Mouse (Mus musculus): Measurements from ENCODE around the gene Ak1. TPM values are rescaled to one million over a fixed set of nuclear protein-coding genes. Genes with fewer than 3 reads are reported as not detected.
A peak's percentile ranks its signal among the peaks of the same experiment; 100 is the strongest.

Gene Ak1
- polyA plus RNA-seq, 1 experiment from 2014 or later = 18.9 TPM

GRCm38 (mm10) chr2:32639632-32640031 is 18.1 kb downstream of the Ak1 start:
- no peak for DNase-seq (ENCODE audit: low spot score)
- H3K4me2 ChIP-seq (ENCODE audit: low read depth, low read length, severe bottlenecking) = no peak overlapping the region
- no peak overlapping the region for H3K27ac ChIP-seq (ENCODE audit: low read depth, low read length)
- no peaks in the 10 kb centered on the region for H3K9me3 ChIP-seq (ENCODE audit: control insufficient read depth, low read length)
- no peak overlapping the region for H3K9ac ChIP-seq (ENCODE audit: low read length)
- no peaks in the 10 kb centered on the region for H3K4me1 ChIP-seq (replicated peaks; ENCODE audit: control insufficient read depth, insufficient read depth, low read length)
- ATAC-seq (replicated peaks; ENCODE audit: low FRiP score) = no peak
- WGBS = 86% methylated on average over 1 of the region's 1 CpGs
- no peaks in the 10 kb centered on the region for H3K27me3 ChIP-seq (ENCODE audit: control insufficient read depth, insufficient read depth, low read length)
- H3K4me3 ChIP-seq (ENCODE audit: low read depth, low read length) = no peak overlapping the region
- no peaks in the 10 kb centered on the region for H3K36me3 ChIP-seq (ENCODE audit: control insufficient read depth, insufficient read depth, low read length)

GRCm38 (mm10) chr2:32640550-32641051 is 19.0 kb downstream of the Ak1 start:
- WGBS = 62% methylated on average over 6 of the region's 6 CpGs

GRCm38 (mm10) chr2:32641810-32642209 is 20.3 kb downstream of the Ak1 start:
- H3K9me3 ChIP-seq (ENCODE audit: control insufficient read depth, low read length) = no peaks in the 10 kb centered on the region
- H3K36me3 ChIP-seq (ENCODE audit: control insufficient read depth, insufficient read depth, low read length) = no peaks in the 10 kb centered on the region
- 80% methylated on average over 5 of the region's 5 CpGs for WGBS
- DNase-seq (ENCODE audit: low spot score) = no peak
- H3K27me3 ChIP-seq (ENCODE audit: control insufficient read depth, insufficient read depth, low read length) = no peaks in the 10 kb centered on the region
- ATAC-seq (replicated peaks; ENCODE audit: low FRiP score) = no peak
- no peak overlapping the region for H3K4me3 ChIP-seq (ENCODE audit: low read depth, low read length)
- no peaks in the 10 kb centered on the region for H3K4me1 ChIP-seq (replicated peaks; ENCODE audit: control insufficient read depth, insufficient read depth, low read length)
- H3K4me2 ChIP-seq (ENCODE audit: low read depth, low read length, severe bottlenecking) = no peak overlapping the region
- no peak overlapping the region for H3K27ac ChIP-seq (ENCODE audit: low read depth, low read length)
- H3K9ac ChIP-seq (ENCODE audit: low read length) = no peak overlapping the region

More at GRCm38 (mm10) chr2:32640550-32641051, 19.0 kb downstream of the Ak1 start:
- no peak overlapping the region for H3K4me2 ChIP-seq (ENCODE audit: low read depth, low read length, severe bottlenecking)
- H3K4me1 ChIP-seq (replicated peaks; ENCODE audit: control insufficient read depth, insufficient read depth, low read length) = no peaks in the 10 kb centered on the region
- H3K9ac ChIP-seq (ENCODE audit: low read length) = no peak overlapping the region
- no peaks in the 10 kb centered on the region for H3K27me3 ChIP-seq (ENCODE audit: control insufficient read depth, insufficient read depth, low read length)
- DNase-seq (ENCODE audit: low spot score) (no peak), ATAC-seq (replicated peaks; ENCODE audit: low FRiP score) (no peak)
- H3K36me3 ChIP-seq (ENCODE audit: control insufficient read depth, insufficient read depth, low read length) = no peaks in the 10 kb centered on the region
- H3K4me3 ChIP-seq (ENCODE audit: low read depth, low read length) = no peak overlapping the region
- H3K27ac ChIP-seq (ENCODE audit: low read depth, low read length) = no peak overlapping the region
- no peaks in the 10 kb centered on the region for H3K9me3 ChIP-seq (ENCODE audit: control insufficient read depth, low read length)

GRCm38 (mm10) chr2:32642813-32643212 is 21.3 kb downstream of the Ak1 start:
- H3K4me2 ChIP-seq (ENCODE audit: low read depth, low read length, severe bottlenecking) = no peak overlapping the region
- WGBS = 81% methylated on average over 7 of the region's 7 CpGs
- no peaks in the 10 kb centered on the region for H3K27me3 ChIP-seq (ENCODE audit: control insufficient read depth, insufficient read depth, low read length)
- H3K27ac ChIP-seq (ENCODE audit: low read depth, low read length) = no peak overlapping the region
- DNase-seq (ENCODE audit: low spot score) (no peak), ATAC-seq (replicated peaks; ENCODE audit: low FRiP score) (no peak)
- H3K36me3 ChIP-seq (ENCODE audit: control insufficient read depth, insufficient read depth, low read length) = no peaks in the 10 kb centered on the region
- no peaks in the 10 kb centered on the region for H3K4me1 ChIP-seq (replicated peaks; ENCODE audit: control insufficient read depth, insufficient read depth, low read length)
- no peak overlapping the region for H3K9ac ChIP-seq (ENCODE audit: low read length)
- no peak overlapping the region for H3K4me3 ChIP-seq (ENCODE audit: low read depth, low read length)
- H3K9me3 ChIP-seq (ENCODE audit: control insufficient read depth, low read length) = no peaks in the 10 kb centered on the region

- no peaks in the 10 kb centered on the region for H3K9me3 ChIP-seq (ENCODE audit: control insufficient read depth, low read length)
- no peak overlapping the region for H3K4me3 ChIP-seq (ENCODE audit: low read depth, low read length)
- no peaks in the 10 kb centered on the region for H3K4me1 ChIP-seq (replicated peaks; ENCODE audit: control insufficient read depth, insufficient read depth, low read length)
- no peak overlapping the region for H3K9ac ChIP-seq (ENCODE audit: low read length)
- H3K27ac ChIP-seq (ENCODE audit: low read depth, low read length) = no peak overlapping the region
- H3K4me2 ChIP-seq (ENCODE audit: low read depth, low read length, severe bottlenecking) = no peak overlapping the region
- H3K27me3 ChIP-seq (ENCODE audit: control insufficient read depth, insufficient read depth, low read length) = no peaks in the 10 kb centered on the region
- DNase-seq (ENCODE audit: low spot score) = no peak
- no peak for ATAC-seq (replicated peaks; ENCODE audit: low FRiP score)
- 80% methylated on average over 9 of the region's 9 CpGs for WGBS
- H3K36me3 ChIP-seq (ENCODE audit: control insufficient read depth, insufficient read depth, low read length) = no peaks in the 10 kb centered on the region
Observed at GRCm38 (mm10) chr2:32644083-32644482, 22.5 kb downstream of the Ak1 start.

- no peaks in the 10 kb centered on the region for H3K36me3 ChIP-seq (ENCODE audit: control insufficient read depth, insufficient read depth, low read length)
- DNase-seq (ENCODE audit: low spot score) (no peak), ATAC-seq (replicated peaks; ENCODE audit: low FRiP score) (no peak)
- no peaks in the 10 kb centered on the region for H3K4me1 ChIP-seq (replicated peaks; ENCODE audit: control insufficient read depth, insufficient read depth, low read length)
- no peaks in the 10 kb centered on the region for H3K27me3 ChIP-seq (ENCODE audit: control insufficient read depth, insufficient read depth, low read length)
- 84% methylated on average over 8 of the region's 8 CpGs for WGBS
- H3K4me2 ChIP-seq (ENCODE audit: low read depth, low read length, severe bottlenecking) = no peak overlapping the region
- H3K27ac ChIP-seq (ENCODE audit: low read depth, low read length) = no peak overlapping the region
- H3K9me3 ChIP-seq (ENCODE audit: control insufficient read depth, low read length) = no peaks in the 10 kb centered on the region
- no peak overlapping the region for H3K4me3 ChIP-seq (ENCODE audit: low read depth, low read length)
- H3K9ac ChIP-seq (ENCODE audit: low read length) = no peak overlapping the region
Observed at GRCm38 (mm10) chr2:32644799-32645475, 23.4 kb downstream of the Ak1 start.

GRCm38 (mm10) chr2:32645647-32646046 is 24.1 kb downstream of the Ak1 start:
- no peak overlapping the region for H3K27ac ChIP-seq (ENCODE audit: low read depth, low read length)
- ATAC-seq (replicated peaks; ENCODE audit: low FRiP score) (no peak), DNase-seq (ENCODE audit: low spot score) (no peak)
- no peaks in the 10 kb centered on the region for H3K9me3 ChIP-seq (ENCODE audit: control insufficient read depth, low read length)
- WGBS = 73% methylated on average over 3 of the region's 3 CpGs
- H3K9ac ChIP-seq (ENCODE audit: low read length) = no peak overlapping the region
- no peak overlapping the region for H3K4me3 ChIP-seq (ENCODE audit: low read depth, low read length)
- H3K36me3 ChIP-seq (ENCODE audit: control insufficient read depth, insufficient read depth, low read length) = no peaks in the 10 kb centered on the region
- no peaks in the 10 kb centered on the region for H3K4me1 ChIP-seq (replicated peaks; ENCODE audit: control insufficient read depth, insufficient read depth, low read length)
- no peak overlapping the region for H3K4me2 ChIP-seq (ENCODE audit: low read depth, low read length, severe bottlenecking)
- H3K27me3 ChIP-seq (ENCODE audit: control insufficient read depth, insufficient read depth, low read length) = no peaks in the 10 kb centered on the region

GRCm38 (mm10) chr2:32646379-32647056 is 25.0 kb downstream of the Ak1 start, which contains the start of gene Eng:
Gene Eng, plus strand, starts transcription at chr2:32646595.
- ATAC-seq (replicated peaks; ENCODE audit: low FRiP score) (no peak), DNase-seq (ENCODE audit: low spot score) (no peak)
- no peak within 1 kb of the TSS for H3K4me2 ChIP-seq (ENCODE audit: low read depth, low read length, severe bottlenecking)
- H3K27me3 ChIP-seq (ENCODE audit: control insufficient read depth, insufficient read depth, low read length) = no peaks in the 10 kb centered on the region
- no peaks in the 10 kb centered on the region for H3K36me3 ChIP-seq (ENCODE audit: control insufficient read depth, insufficient read depth, low read length)
- H3K9me3 ChIP-seq (ENCODE audit: control insufficient read depth, low read length) = no peaks in the 10 kb centered on the region
- no peaks in the 10 kb centered on the region for H3K4me1 ChIP-seq (replicated peaks; ENCODE audit: control insufficient read depth, insufficient read depth, low read length)
- H3K4me3 ChIP-seq (ENCODE audit: low read depth, low read length) = 0 out of 2 replicates have a peak within 1 kb of the TSS, but pooled peaks have one; percentile 4
- 62% methylated on average over 31 of the region's 31 CpGs for WGBS
- H3K9ac ChIP-seq (ENCODE audit: low read length) = no peak within 1 kb of the TSS
- no peak within 1 kb of the TSS for H3K27ac ChIP-seq (ENCODE audit: low read depth, low read length)

Measured in forebrain, embryonic 11.5 days (tissue).